Mouse (Mus musculus): Measurements from ENCODE around the gene Lyar. TPM values are rescaled to one million over a fixed set of nuclear protein-coding genes. Genes with fewer than 3 reads are reported as not detected.

Lyar gene
- polyA plus RNA-seq, 1 experiment from 2014 or later, result 92.4 TPM

DNA sequence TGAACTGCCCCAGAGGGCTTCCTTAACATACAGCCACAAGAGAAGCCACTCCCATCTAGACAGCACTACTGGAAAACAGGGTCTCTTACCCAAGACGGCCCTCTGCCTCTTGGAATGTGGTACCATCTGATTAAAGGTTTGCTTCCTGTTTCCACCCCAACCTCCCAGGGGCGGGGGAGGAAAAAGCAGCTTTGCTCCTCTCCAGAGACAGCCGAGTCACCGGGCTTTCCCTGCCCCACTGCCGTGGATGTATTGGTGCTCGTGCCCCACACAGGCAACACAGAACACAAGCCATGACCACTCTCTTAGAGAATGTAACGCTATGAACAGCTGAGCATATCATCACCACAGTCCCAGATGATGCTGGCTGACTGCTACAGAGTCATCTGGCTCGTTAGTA lies 11.3 kb upstream of the Lyar start:
- Histone ChIP-seq H3K4me3 (no peak overlapping the region), H3K9me3 (no peaks in the 10 kb centered on the region), H3K4me2 (replicated peaks) (no peak overlapping the region), H3K27ac (no peak overlapping the region), H3K9ac (no peak overlapping the region), H3K27me3 (replicated peaks) (no peaks in the 10 kb centered on the region), H3K36me3 (peaks cover 75% of the 10 kb centered on the region), H3K4me1 (no peaks in the 10 kb centered on the region)
- WGBS, result 79% methylated on average over 8 of the region's 8 CpGs
- ATAC-seq (ENCODE audit: low FRiP score, low read depth), result no peak

DNA sequence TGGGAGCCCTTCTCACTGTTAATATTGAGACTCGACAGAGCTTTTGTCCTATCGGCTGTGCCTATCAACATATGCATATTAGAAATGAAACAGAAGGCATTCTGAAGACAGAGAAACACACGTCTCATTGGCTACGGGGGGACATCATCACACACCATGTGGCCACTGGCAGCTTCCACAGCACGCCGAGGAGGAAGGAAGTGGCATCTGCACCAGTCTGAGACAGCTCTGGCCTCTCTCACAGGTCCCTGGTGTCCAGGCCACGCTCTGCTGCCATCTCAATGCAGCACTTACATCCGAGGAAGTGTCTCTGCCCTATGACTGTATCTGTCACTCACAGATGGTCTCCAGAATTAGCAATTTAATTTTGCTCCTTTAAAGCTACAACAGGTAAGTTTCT lies 8.6 kb upstream of the Lyar start:
- H3K9ac ChIP-seq, result no peak overlapping the region
- no peak overlapping the region for H3K4me2 ChIP-seq (replicated peaks)
- no peaks in the 10 kb centered on the region for H3K4me1 ChIP-seq
- H3K9me3 ChIP-seq, result no peaks in the 10 kb centered on the region
- no peak for ATAC-seq (ENCODE audit: low FRiP score, low read depth)
- H3K36me3 ChIP-seq, result peaks cover 71% of the 10 kb centered on the region
- H3K27ac ChIP-seq, result no peak overlapping the region
- H3K4me3 ChIP-seq, result no peak overlapping the region
- H3K27me3 ChIP-seq (replicated peaks), result no peaks in the 10 kb centered on the region
- 88% methylated on average over 8 of the region's 8 CpGs for WGBS

DNA sequence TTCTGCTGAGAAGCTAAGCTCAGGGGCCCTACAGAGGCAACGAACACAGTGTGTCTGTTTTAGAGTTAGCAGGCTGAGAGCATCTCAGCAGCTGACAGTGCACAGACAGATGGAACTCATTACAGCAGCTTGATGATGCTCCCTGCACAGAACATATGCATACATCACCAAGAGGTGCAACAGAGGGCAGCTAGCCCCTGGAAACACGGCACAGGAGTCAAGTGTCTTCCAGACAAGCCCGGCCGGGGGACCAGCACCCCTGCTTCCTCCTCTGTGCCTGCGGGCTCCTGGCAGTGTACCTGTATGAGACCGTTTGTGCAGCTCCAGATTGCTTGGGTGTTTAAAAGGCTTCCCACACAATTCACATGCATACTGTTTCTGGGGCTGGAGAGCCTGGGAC lies 7.3 kb upstream of the Lyar start:
- H3K9me3 ChIP-seq, result no peaks in the 10 kb centered on the region
- no peaks in the 10 kb centered on the region for H3K27me3 ChIP-seq (replicated peaks)
- peaks cover 69% of the 10 kb centered on the region for H3K36me3 ChIP-seq
- no peak overlapping the region for H3K4me2 ChIP-seq (replicated peaks)
- no peak overlapping the region for H3K27ac ChIP-seq
- WGBS, result 83% methylated on average over 6 of the region's 6 CpGs
- no peaks in the 10 kb centered on the region for H3K4me1 ChIP-seq
- no peak for ATAC-seq (ENCODE audit: low FRiP score, low read depth)
- no peak overlapping the region for H3K9ac ChIP-seq
- no peak overlapping the region for H3K4me3 ChIP-seq

DNA sequence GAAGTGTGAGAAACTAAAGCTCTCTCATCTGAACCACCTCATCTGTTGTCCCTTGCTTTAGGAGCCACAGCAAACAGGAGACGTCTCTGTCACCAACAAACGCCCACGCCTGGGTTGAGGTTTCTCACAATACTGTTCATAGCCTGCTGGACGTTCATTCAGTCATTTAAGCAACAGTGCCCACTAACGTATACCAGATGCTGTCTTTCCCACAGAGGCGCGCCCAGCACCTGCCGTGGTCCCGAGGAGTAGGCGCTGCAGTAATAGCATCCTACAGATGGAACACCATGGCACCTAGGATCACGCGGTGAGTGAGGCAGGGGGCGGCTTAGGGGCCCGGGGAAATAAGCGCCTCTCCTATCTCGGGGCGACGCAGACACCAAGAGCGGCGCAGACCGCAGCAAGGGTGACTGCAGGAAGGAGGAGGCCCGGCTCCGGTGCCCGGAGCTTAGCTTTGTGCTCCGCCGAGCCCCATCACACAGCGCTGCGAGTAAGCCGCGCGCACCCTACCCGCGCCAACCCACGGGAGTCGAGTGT lies 431 bp upstream of the Lyar start:
- Histone ChIP-seq H3K4me3 (peak overlapping the region; percentile 86), H3K4me1 (peaks cover 18% of the 10 kb centered on the region), H3K4me2 (replicated peaks) (peak overlapping the region; percentile 79), H3K36me3 (peaks cover 13% of the 10 kb centered on the region), H3K9ac (peak overlapping the region; percentile 79), H3K27ac (peak overlapping the region; percentile 32; the same call in 1 of the 2 replicates), H3K9me3 (no peaks in the 10 kb centered on the region), H3K27me3 (replicated peaks) (no peaks in the 10 kb centered on the region)
- under 1% methylated on average over 35 of the region's 35 CpGs for WGBS
- no peak; the same call in none of the 2 replicates for ATAC-seq (ENCODE audit: low FRiP score, low read depth)

DNA sequence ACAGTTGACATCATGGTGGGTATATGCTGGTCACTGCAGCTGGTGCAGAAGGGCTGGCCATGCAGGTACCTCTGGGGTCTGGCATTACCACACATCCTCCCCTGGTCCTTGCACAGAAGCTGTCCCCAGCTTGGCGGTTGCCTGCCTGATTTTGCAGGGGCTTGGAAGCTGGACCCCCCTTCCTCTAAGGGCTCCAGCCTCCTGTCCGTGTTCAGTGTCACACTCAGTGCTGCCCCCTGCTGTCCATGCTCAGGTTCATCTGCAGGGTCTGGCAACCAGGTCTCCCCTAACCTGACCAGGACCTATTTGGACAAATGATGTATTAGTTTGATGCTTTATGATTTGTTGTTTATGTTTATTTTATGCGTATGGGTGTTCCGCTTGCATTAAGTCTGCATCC lies 15.2 kb downstream of the Lyar start:
- H3K36me3 ChIP-seq, result peaks cover 54% of the 10 kb centered on the region
- no peak for ATAC-seq (ENCODE audit: low FRiP score, low read depth)

DNA sequence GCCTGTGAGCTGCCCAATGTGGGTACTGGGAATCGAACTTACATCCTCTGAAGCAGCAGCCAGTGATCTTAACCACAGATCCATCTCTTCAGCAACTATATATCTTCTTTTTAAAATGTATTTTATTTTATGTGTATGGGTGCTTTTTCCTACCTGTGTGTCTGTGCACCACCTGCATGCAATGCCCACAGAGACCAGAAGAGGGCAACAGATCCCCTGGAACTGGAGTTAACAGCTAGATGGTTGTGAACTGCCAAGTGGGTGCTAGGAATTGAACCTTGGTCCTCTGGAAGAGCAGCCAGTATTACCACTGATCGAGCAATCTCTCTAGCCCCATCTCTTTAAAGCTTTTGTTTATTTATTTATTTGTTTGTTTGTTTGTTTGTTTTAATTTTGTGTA lies 16.4 kb downstream of the Lyar start:
- WGBS, result 92% methylated on average over 2 of the region's 2 CpGs
- H3K36me3 ChIP-seq, result peaks cover 42% of the 10 kb centered on the region
- no peak for ATAC-seq (ENCODE audit: low FRiP score, low read depth)

More for the DNA sequence above, 15.2 kb downstream of the Lyar start:
- WGBS, result 70% methylated on average over 4 of the region's 4 CpGs
- Histone ChIP-seq H3K4me3 (no peak overlapping the region), H3K9me3 (0 out of 2 replicates have a peak, but pooled peaks cover 3% of the 10 kb centered on the region), H3K4me1 (0 out of 2 replicates have a peak, but pooled peaks cover under 1% of the 10 kb centered on the region), H3K27me3 (replicated peaks) (no peaks in the 10 kb centered on the region), H3K27ac (no peak overlapping the region), H3K9ac (no peak overlapping the region), H3K4me2 (replicated peaks) (no peak overlapping the region)

DNA sequence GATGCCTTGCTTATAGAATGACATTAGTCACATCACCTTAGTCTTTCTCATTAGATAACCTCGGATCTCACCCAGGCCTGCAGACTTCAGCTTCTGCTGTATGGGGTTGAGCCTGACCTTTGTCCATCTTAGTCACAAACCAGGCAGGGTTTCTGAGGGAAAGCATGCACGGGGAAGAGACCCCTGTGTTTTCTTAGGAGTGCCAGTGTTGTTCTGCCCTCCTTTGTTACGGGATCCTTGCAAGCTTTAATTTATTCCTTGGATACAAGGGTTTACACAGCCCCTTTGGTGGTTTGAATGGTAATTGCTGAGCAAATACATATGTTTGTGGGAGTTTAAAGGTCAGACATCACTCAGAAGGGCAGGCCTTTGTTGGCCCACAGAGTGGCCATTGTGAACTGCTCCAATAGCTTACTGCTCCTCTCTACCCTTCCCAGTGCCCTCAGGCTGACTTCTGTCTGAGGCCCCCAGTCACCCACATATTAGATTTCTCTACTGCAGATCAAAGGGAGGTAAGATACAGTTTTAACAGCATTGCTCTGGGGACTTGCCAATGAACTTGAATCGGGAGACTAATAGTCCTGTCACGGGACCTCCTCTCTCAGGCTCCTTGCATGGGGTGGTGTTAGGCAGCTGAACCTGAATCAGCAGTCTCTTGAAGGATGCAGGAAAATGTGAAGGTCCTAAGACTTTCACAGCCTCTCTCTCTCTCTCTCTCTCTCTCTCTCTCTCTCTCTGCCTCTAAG lies 20.6 kb downstream of the Lyar start:
- Histone ChIP-seq H3K36me3 (peaks cover 10% of the 10 kb centered on the region), H3K9me3 (0 out of 2 replicates have a peak, but pooled peaks cover 3% of the 10 kb centered on the region), H3K27me3 (replicated peaks) (0 out of 2 replicates have a peak, but pooled peaks cover 3% of the 10 kb centered on the region), H3K4me2 (replicated peaks) (no peak overlapping the region), H3K27ac (no peak overlapping the region), H3K9ac (no peak overlapping the region), H3K4me1 (peaks cover 10% of the 10 kb centered on the region), H3K4me3 (no peak overlapping the region)
- peak; percentile 79 for ATAC-seq (ENCODE audit: low FRiP score, low read depth)
- 16% methylated on average over 5 of the region's 5 CpGs for WGBS

More for the DNA sequence above, 16.4 kb downstream of the Lyar start:
- no peaks in the 10 kb centered on the region for H3K27me3 ChIP-seq (replicated peaks)
- H3K27ac ChIP-seq, result no peak overlapping the region
- no peak overlapping the region for H3K4me3 ChIP-seq
- H3K9ac ChIP-seq, result no peak overlapping the region
- H3K9me3 ChIP-seq, result 0 out of 2 replicates have a peak, but pooled peaks cover 3% of the 10 kb centered on the region
- peaks cover 10% of the 10 kb centered on the region for H3K4me1 ChIP-seq
- H3K4me2 ChIP-seq (replicated peaks), result no peak overlapping the region

DNA sequence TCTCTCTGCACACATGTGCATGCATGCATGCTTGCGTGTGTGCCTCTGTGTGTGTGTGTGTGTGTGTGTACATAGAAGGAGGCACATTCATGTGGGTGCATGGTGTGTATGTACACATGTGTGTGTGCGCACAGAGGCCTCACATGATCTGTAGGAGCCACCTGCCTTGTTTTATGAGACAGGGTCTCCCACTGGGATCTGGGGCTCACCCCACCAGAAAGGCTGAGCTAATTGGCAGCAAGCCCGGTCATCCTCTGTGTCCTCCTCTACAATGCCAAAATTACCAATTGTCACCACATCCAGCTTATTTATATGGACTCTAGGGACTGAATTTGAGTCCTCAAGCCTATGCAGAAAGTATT lies 21.2 kb downstream of the Lyar start:
- 64% methylated on average over 3 of the region's 3 CpGs for whole genome bisulfite sequencing
- Histone ChIP-seq H3K4me1 (peaks cover 10% of the 10 kb centered on the region), H3K9ac (no peak overlapping the region), H3K27ac (no peak overlapping the region), H3K36me3 (peaks cover 8% of the 10 kb centered on the region), H3K4me3 (no peak overlapping the region), H3K27me3 (replicated peaks) (0 out of 2 replicates have a peak, but pooled peaks cover 3% of the 10 kb centered on the region), H3K4me2 (replicated peaks) (no peak overlapping the region), H3K9me3 (0 out of 2 replicates have a peak, but pooled peaks cover 3% of the 10 kb centered on the region)
- ATAC-seq (ENCODE audit: low FRiP score, low read depth), result peak; percentile 69

DNA sequence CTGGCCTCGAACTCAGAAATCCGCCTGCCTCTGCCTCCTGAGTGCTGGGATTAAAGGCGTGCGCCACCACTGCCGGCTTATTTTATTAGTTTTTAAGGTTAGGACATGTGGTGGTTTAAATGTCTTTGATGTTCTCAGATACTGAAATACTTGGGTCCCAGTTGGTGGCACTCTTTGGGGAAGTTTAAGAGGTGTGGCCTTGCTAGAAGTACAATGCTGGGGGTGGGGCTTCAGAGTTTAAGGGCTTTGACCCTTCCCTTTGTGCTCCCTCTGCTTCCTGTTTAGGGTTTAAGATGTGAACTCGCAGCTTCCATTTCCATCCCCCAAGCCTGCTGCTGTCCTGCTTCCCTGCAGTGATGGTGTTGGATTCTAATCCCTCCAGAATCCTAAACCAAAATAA lies 21.7 kb downstream of the Lyar start:
- Histone ChIP-seq H3K4me2 (replicated peaks) (no peak overlapping the region), H3K4me3 (no peak overlapping the region), H3K4me1 (peaks cover 10% of the 10 kb centered on the region), H3K9ac (no peak overlapping the region), H3K27me3 (replicated peaks) (0 out of 2 replicates have a peak, but pooled peaks cover 3% of the 10 kb centered on the region), H3K9me3 (no peaks in the 10 kb centered on the region), H3K27ac (no peak overlapping the region), H3K36me3 (0 out of 2 replicates have a peak, but pooled peaks cover 3% of the 10 kb centered on the region)
- WGBS, result 85% methylated on average over 6 of the region's 6 CpGs
- no peak; the same call in 1 of the 2 replicates for ATAC-seq (ENCODE audit: low FRiP score, low read depth)

DNA sequence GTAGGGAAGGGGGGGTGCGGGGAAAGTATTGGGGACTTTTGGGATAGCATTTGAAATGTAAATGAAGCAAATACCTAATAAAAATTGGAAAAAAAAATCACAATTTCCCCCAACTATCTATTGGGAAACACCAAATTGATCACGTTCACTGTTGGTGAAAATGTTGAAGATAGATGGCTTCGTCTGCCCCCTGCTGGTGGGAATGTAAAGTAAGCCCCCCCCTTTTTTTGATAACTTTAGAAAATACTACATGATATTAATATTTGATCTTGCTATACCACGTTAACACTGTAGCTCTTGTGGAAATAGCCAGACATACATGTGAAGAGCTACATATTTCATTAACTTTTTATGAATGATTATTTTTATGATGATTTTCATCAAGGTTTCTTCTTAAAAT lies 34.9 kb downstream of the Lyar start:
- 45% methylated on average over 4 of the region's 4 CpGs for WGBS
- Histone ChIP-seq H3K4me3 (no peak overlapping the region), H3K4me2 (replicated peaks) (no peak overlapping the region), H3K9ac (no peak overlapping the region), H3K27ac (no peak overlapping the region), H3K9me3 (no peaks in the 10 kb centered on the region), H3K4me1 (no peaks in the 10 kb centered on the region), H3K36me3 (no peaks in the 10 kb centered on the region), H3K27me3 (replicated peaks) (no peaks in the 10 kb centered on the region)
- no peak for ATAC-seq (ENCODE audit: low FRiP score, low read depth)

DNA sequence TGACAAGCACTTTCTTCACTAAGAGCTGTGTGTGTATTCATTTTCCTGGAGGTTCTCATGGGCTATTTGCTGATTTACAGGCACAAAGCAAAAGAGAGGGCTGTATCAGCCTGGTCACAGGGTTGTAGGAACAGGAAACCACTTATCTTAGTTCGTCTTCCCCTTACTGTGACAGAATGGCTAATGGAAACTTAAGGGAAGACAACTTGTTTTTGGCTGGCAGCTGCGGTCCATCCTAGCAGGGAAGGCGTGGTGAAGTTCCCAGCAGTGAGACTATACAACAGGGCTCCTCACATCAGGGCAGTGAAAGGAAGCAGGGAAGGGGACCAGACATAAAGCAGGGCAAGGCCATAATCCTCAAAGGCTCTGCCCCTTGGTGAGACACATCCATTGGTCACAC lies 35.4 kb downstream of the Lyar start:
- Histone ChIP-seq H3K27me3 (replicated peaks) (no peaks in the 10 kb centered on the region), H3K4me1 (no peaks in the 10 kb centered on the region), H3K4me2 (replicated peaks) (no peak overlapping the region), H3K4me3 (no peak overlapping the region), H3K27ac (no peak overlapping the region), H3K9me3 (no peaks in the 10 kb centered on the region), H3K36me3 (no peaks in the 10 kb centered on the region), H3K9ac (no peak overlapping the region)
- ATAC-seq (ENCODE audit: low FRiP score, low read depth), result no peak
- 83% methylated on average over 3 of the region's 3 CpGs for WGBS

DNA sequence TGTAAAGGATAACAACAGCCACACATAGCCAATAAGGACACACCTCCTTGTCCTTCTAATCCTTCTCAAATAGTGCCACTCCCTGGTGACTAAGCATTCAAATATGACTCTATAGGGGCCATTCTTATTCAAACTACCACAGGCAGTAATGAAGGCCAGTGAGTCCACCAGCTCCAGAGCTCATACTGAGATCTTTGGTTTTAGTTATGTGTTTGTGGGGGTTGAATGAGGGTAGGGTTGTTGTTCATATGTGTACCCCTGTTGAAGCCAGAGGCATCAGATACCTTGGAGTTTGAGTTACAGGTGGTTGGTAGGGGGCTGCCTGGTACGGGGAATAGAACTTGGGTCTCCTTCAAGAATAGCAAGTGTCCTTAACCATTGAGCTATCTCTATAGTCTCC lies 36.3 kb downstream of the Lyar start:
- no peaks in the 10 kb centered on the region for H3K9me3 ChIP-seq
- H3K27me3 ChIP-seq (replicated peaks), result no peaks in the 10 kb centered on the region
- no peaks in the 10 kb centered on the region for H3K36me3 ChIP-seq
- H3K9ac ChIP-seq, result no peak overlapping the region
- WGBS, result 81% methylated on average over 1 of the region's 1 CpGs
- no peak for ATAC-seq (ENCODE audit: low FRiP score, low read depth)
- H3K4me3 ChIP-seq, result no peak overlapping the region
- no peak overlapping the region for H3K4me2 ChIP-seq (replicated peaks)
- peaks cover 5% of the 10 kb centered on the region; the same call in 1 of the 2 replicates for H3K4me1 ChIP-seq
- H3K27ac ChIP-seq, result no peak overlapping the region
